Mouse (Mus musculus) T-helper 17 cell (primary cell): Measurements from ENCODE around the gene Ctc1.
"Not testable (repeated sequence)": the region's sequence is repeated elsewhere in the genome, so short reads cannot be mapped to it uniquely, and the experiment has no call there.

Experiments
- in situ Hi-C, 2 experiments: fragments of 300-600 bp; cut with MboI, MseI; formaldehyde crosslinking; loops; 1 replicate in 1 of 2; 2 replicates in 1 of 2; pipeline ENCODE4 v1.15.1; 2025; ENCODE audit warnings: high pct_unique_total_duplicates in 2 of 2

The Ctc1 gene

GRCm38 (mm10) chr11:69006575-69006974, 9.1 kb upstream of the Ctc1 start:
- in situ Hi-C loops: not testable (repeated sequence)

- in situ Hi-C loops: no loop called here
These were observed 7.3 kb upstream of the Ctc1 start, which contains the start of gene Pfas for GRCm38 (mm10) chr11:69008182-69009121. TSS of gene Pfas (minus strand) at chr11:69008460.

- in situ Hi-C loops: no loop called here
These were observed 6.2 kb upstream of the Ctc1 start for GRCm38 (mm10) chr11:69009508-69009907.

- in situ Hi-C loops: no loop called here
These were observed 5.0 kb upstream of the Ctc1 start for GRCm38 (mm10) chr11:69010400-69011323.

- in situ Hi-C loops: not testable (repeated sequence)
These were observed 4.3 kb upstream of the Ctc1 start for GRCm38 (mm10) chr11:69011445-69011844.

- in situ Hi-C loops: no loop called here
These were observed 3.6 kb upstream of the Ctc1 start for GRCm38 (mm10) chr11:69012071-69012601.

- in situ Hi-C loops: no loop called here
These were observed 1.0 kb downstream of the Ctc1 start for GRCm38 (mm10) chr11:69016755-69017154.

GRCm38 (mm10) chr11:69020691-69021090, 5.0 kb downstream of the Ctc1 start:
- in situ Hi-C loops: no loop called here

- in situ Hi-C loops: no loop called here
These were observed 10.9 kb downstream of the Ctc1 start for GRCm38 (mm10) chr11:69026562-69026961.

GRCm38 (mm10) chr11:69028805-69029204, 13.1 kb downstream of the Ctc1 start:
- in situ Hi-C loops: no loop called here

- in situ Hi-C loops: loop anchor here in 1 of 2 experiments (5.0 kb wide), 1 partner anchor 1079 kb away; no protein-coding TSS in a partner anchor
These were observed 17.8 kb downstream of the Ctc1 start for GRCm38 (mm10) chr11:69033552-69033951.

GRCm38 (mm10) chr11:69034585-69034984, 18.9 kb downstream of the Ctc1 start:
- in situ Hi-C loops: loop anchor here in 1 of 2 experiments (5.0 kb wide), 1 partner anchor 1078 kb away; no protein-coding TSS in a partner anchor

GRCm38 (mm10) chr11:69035411-69035810, 19.7 kb downstream of the Ctc1 start:
- in situ Hi-C loops: loop anchor here in 1 of 2 experiments (5.0 kb wide), 1 partner anchor 68 kb away; the partner anchor contains the start of gene Slc25a35

GRCm38 (mm10) chr11:69035849-69036248, 20.1 kb downstream of the Ctc1 start:
- in situ Hi-C loops: loop anchor here in 1 of 2 experiments (5.0 kb wide), 1 partner anchor 69 kb away; the partner anchor contains the start of gene Slc25a35

- in situ Hi-C loops: loop anchor here in 1 of 2 experiments (5.0 kb wide), 1 partner anchor 69 kb away; the partner anchor contains the start of gene Slc25a35
These were observed 20.9 kb downstream of the Ctc1 start for GRCm38 (mm10) chr11:69036486-69037230.

GRCm38 (mm10) chr11:69037231-69038061, 21.7 kb downstream of the Ctc1 start:
- in situ Hi-C loops: loop anchor here in 1 of 2 experiments (5.0 kb wide), 1 partner anchor 70 kb away; the partner anchor contains the start of gene Slc25a35

- in situ Hi-C loops: loop anchor here in 1 of 2 experiments (5.0 kb wide), 1 partner anchor 71 kb away; the partner anchor contains the start of gene Slc25a35
These were observed 22.5 kb downstream of the Ctc1 start for GRCm38 (mm10) chr11:69038173-69038572.

- in situ Hi-C loops: no loop called here
These were observed 30.1 kb downstream of the Ctc1 start, which contains the start of gene Aurkb for GRCm38 (mm10) chr11:69045531-69046394. TSS of gene Aurkb (plus strand) at chr11:69045647.
